Mouse (Mus musculus): ENCODE results near the gene Nlrp9c.
"Not testable (repeated sequence)": the region's sequence is repeated elsewhere in the genome, so short reads cannot be mapped to it uniquely, and the experiment has no call there.

The Nlrp9c gene

DNA sequence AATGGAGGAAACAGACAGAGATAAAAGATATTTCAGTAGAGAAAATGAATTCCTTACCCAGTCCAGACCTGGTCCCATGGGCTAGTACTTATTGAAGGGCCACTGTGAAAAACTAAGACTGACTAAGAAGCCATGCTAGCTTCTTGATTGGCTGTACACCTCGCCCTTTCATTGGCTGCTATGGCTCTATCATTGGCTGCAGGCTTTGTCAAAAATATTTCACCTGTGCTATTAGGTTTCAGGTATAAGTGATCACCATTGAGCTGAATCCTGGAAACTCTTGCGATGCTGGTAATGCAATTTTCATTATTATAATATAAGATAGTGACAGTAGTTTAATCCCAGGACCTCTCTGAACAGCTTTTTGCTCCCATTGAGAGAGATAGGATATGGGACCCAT, at the start of gene Nlrp9c:
Nlrp9c (minus strand) TSS at position 101 of the 400 bp plus-strand sequence.
- DNase-seq (ENCODE audit: low spot score), result not testable (repeated sequence)

DNA sequence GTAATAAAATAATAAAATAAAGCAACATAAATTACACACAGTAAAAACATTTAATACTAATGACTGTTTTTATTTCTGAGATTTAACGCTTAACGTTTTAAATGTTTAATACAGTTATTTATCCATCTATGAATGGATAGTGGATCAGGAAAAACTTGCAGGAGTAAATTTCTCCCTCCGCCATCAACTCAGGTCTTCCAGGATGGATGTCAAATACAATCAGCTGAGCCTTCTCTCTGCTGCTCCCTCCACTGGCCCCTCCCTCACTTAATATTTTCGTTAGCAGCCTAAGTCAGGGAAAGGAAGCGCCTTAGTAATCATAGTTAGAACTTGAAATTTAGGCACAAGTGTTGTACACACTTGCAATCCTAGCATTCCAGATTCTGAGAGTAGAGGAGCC, 31.3 kb upstream of the Nlrp9c start, which contains the start of gene Nlrp4a:
Nlrp4a (plus strand) TSS at position 301 of the 400 bp plus-strand sequence.
- DNase-seq (ENCODE audit: low spot score), result no peak

DNA sequence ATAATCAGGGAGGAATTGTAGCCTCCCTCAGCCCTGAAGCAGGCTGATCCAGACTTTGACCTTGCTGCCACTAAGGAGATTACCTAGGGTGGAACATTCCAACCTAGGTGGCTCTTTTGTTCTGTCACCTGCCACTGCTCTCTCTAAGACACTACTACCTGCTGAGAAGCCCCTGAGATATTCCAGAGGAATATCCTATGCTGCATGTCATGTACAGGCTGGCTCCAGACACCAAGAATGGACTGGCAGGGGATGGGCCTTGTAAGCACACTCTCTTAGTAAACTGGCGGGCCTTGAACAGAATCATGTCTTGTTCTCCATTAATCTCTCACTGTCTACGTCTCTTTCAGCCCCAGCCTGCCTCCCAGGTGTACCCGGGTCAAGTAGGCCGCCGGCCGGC, 11.7 kb downstream of the Nlrp9c start:
- not testable (repeated sequence) for DNase-seq (ENCODE audit: low spot score)

DNA sequence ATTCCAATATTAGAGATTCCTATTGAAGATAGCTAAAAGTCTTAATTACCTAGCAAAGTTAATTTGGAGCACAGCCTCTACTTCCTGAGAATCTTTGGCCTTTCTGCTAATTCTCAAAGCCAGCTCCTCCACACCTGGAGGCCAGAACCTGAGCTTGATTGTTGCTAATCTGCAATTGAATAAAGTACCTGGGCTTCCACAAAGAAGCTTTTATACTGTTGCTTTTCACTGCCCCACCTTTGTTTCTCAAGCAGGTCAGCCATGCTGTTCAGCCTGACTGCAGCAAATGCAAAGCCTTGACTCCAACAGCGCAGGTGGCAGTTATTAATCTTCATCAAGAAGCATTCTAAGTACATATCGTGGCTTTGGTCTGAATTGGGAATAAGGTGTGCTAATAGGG, 12.4 kb downstream of the Nlrp9c start:
- not testable (repeated sequence) for DNase-seq (ENCODE audit: low spot score)

DNA sequence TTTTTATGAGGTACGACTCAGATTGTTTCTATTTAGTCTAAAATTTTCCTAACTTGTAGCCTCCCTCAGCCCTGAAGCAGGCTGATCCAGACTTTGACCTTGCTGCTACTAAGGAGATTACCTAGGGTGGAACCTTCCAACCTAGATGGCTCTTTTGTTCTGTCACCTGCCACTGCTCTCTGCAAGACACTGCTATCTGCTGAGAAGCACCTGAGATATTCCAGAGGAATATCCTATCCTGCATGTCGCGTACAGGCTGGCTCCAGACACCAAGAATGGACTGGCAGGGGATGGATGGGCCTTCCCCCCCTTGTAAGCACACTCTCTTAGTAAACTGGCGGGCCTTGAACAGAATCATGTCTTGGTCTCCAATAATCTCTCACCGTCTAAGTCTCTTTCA, 16.8 kb downstream of the Nlrp9c start:
- not testable (repeated sequence) for DNase-seq (ENCODE audit: low spot score)

- no peak for DNase-seq (ENCODE audit: low spot score)
Observed at GRCm38 (mm10) chr7:26380807-26381206, 22.7 kb downstream of the Nlrp9c start.

GRCm38 (mm10) chr7:26373221-26373620, 30.3 kb downstream of the Nlrp9c start:
- not testable (repeated sequence) for DNase-seq (ENCODE audit: low spot score)

DNA sequence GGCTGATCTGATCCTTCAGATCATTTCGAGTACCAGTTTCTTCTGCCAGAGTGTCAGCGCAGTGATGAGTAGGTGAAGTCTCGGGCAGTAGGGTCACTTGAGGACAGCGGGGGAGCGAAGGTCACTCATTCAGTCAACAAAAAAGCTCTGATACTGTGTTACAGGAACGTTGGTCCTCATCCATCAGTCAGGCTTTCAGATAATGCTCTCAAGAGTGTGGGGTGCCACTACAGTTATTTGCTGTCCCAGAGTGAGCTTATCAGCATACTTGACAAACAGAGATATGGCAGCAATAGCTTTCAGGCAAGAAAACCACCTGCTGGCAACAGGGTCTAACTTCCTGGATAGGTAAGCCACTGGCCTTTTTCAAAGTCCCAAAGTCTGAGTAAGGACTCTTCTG, 46.8 kb downstream of the Nlrp9c start:
- not testable (repeated sequence) for DNase-seq (ENCODE audit: low spot score)

- not testable (repeated sequence) for DNase-seq (ENCODE audit: low spot score)
Observed at GRCm38 (mm10) chr7:26352258-26352657, 51.2 kb downstream of the Nlrp9c start.

- not testable (repeated sequence) for DNase-seq (ENCODE audit: low spot score)
Observed at GRCm38 (mm10) chr7:26350177-26350576, 53.3 kb downstream of the Nlrp9c start.

- DNase-seq (ENCODE audit: low spot score), result not testable (repeated sequence)
Observed at GRCm38 (mm10) chr7:26320361-26320760, 83.1 kb downstream of the Nlrp9c start.

GRCm38 (mm10) chr7:26315809-26316208, 87.7 kb downstream of the Nlrp9c start:
- not testable (repeated sequence) for DNase-seq (ENCODE audit: low spot score)

DNA sequence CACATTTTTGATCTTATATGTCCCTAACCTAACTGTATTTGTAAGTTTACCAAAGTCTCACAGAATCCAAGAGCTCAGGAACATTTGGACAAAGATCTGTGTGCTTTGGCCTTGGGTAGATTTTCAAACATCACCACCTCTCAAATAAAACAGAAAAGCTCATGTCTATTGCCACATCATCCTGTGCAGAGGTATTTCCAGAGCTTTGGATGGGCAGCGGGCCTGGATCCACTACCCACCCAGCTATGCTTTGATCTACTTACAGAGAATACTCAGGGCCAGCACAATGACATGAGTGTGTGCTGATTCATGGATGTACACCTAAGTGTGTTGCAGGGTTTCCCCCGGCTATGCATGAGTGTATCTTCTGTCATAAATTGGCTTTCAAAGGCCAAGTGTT, 88.3 kb downstream of the Nlrp9c start:
- DNase-seq (ENCODE audit: low spot score), result not testable (repeated sequence)

- DNase-seq (ENCODE audit: low spot score), result not testable (repeated sequence)
Observed at GRCm38 (mm10) chr7:26311786-26312185, 91.7 kb downstream of the Nlrp9c start.

- not testable (repeated sequence) for DNase-seq (ENCODE audit: low spot score)
Observed at GRCm38 (mm10) chr7:26306926-26307325, 96.6 kb downstream of the Nlrp9c start, which contains the start of gene Cyp2a4. Gene Cyp2a4 (plus strand): TSS chr7:26307169.

DNA sequence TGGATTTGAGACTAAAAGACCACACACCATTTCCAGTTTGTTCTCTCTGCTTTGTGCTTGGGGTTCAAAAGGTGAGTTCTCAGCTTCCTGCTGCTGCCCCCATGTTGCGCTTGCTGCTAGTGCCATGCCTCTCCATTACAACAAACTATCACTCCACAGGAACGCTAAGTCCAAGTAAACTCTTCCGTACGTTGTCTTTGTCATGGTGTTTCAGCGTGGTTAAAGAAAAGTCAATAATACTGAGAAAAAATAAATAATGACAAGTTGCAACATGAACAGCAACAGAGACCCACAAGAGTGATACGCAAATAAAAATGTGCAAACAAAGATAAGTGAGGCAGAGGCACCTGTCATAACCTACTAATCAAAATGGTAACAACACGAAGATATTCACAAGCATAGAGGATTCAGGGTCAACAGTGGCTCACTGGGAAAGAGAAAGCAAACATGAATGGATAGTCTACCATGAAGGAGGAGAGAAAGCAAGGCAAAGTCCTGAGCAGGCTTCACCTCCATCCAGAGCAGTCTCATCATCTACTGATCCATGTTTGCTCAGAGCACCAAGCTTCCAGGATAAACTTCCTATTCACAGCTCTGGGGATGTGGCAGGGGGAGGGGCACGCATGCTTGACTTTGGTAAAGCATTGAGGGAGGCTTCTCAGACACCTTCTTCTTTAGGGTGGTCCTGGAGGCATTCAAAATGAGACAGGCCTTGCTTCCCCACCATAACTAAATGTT, 99.9 kb downstream of the Nlrp9c start:
- not testable (repeated sequence) for DNase-seq (ENCODE audit: low spot score)
